Mouse (Mus musculus) spleen, adult 2 months (tissue): ENCODE measurements around the gene Zfp697. TPM values are rescaled to one million over a fixed set of nuclear protein-coding genes. Genes with fewer than 3 reads are reported as not detected.
"Not testable (repeated sequence)": the region's sequence is repeated elsewhere in the genome, so short reads cannot be mapped to it uniquely, and the experiment has no call there.

ENCODE experiments used
- DNase-seq, 2 experiments: peaks; one replicate each; pipeline versions ENCODE4 v3.0.0 to v3.0.0-alpha.2; 2012 to 2021; ENCODE audit warnings: low spot score in 2 of 2, low read depth in 1 of 2
- H3K27ac ChIP-seq: fragments of 200-500 bp; 2 replicates; pipeline ENCODE4 v1.5.1; 2012; ENCODE audit warnings: low read length, inconsistent platforms; ENCODE audit not compliant: insufficient read depth
- H3K27me3 ChIP-seq: fragments of 200-500 bp; 2 replicates; pipeline ENCODE4 v1.6.1; 2012; ENCODE audit warnings: mild to moderate bottlenecking, moderate library complexity, low read length, inconsistent platforms; ENCODE audit not compliant: control insufficient read depth, insufficient read depth
- H3K36me3 ChIP-seq: fragments of 200-500 bp; 2 replicates; pipeline ENCODE4 v1.6.1; 2012; ENCODE audit warnings: mild to moderate bottlenecking, low read length, inconsistent platforms; ENCODE audit not compliant: control insufficient read depth, insufficient read depth
- H3K4me1 ChIP-seq: fragments of 200-500 bp; 2 replicates; pipeline ENCODE4 v1.6.1; 2011; ENCODE audit warnings: inconsistent platforms; ENCODE audit not compliant: control insufficient read depth, insufficient read depth, insufficient read length
- H3K4me3 ChIP-seq: fragments of 200-500 bp; 2 replicates; pipeline ENCODE4 v1.5.1; 2011; ENCODE audit warnings: mild to moderate bottlenecking, inconsistent platforms; ENCODE audit not compliant: insufficient read depth, insufficient read length; ENCODE audit errors: extremely low read depth
- CTCF ChIP-seq: fragments of 200-500 bp; IDR thresholded peaks from 2 replicates; pipeline ENCODE4 v1.5.1; 2011; ENCODE audit warnings: mild to moderate bottlenecking, inconsistent platforms; ENCODE audit not compliant: insufficient read depth, insufficient read length, insufficient replicate concordance; ENCODE audit errors: extremely low read depth
- POLR2A ChIP-seq: fragments of 200-500 bp; IDR thresholded peaks from 2 replicates; pipeline ENCODE4 v1.6.1; 2011; ENCODE audit warnings: low read depth, low read length, inconsistent platforms
- WGBS: fragments of 180-500 bp; shearing (Covaris S2); methylation state at CpG from one replicate; pipeline ENCODE4 v1.1.7; 2018; 5-methylcytosine and 5-hydroxymethylcytosine counted together
- polyA plus RNA-seq: library from polyadenylated mRNA; depleted of rRNA; stranded (reverse); fragments of >200 nt; gene quantifications from 2 replicates; pipeline ENCODE4 v1.2.3, GENCODE M21; 2012

The Zfp697 gene
- polyA plus RNA-seq, 1 experiment = 0.96 TPM

- 82% methylated on average over 2 of the region's 2 CpGs for WGBS
- not testable (repeated sequence) for H3K4me3 ChIP-seq, H3K27me3 ChIP-seq, DNase-seq, H3K27ac ChIP-seq, H3K4me1 ChIP-seq, H3K36me3 ChIP-seq
These were observed 185.5 kb downstream of the Zfp697 start for GRCm38 (mm10) chr3:98567717-98568116.

- H3K4me1 ChIP-seq, H3K4me3 ChIP-seq, H3K27ac ChIP-seq, H3K36me3 ChIP-seq, H3K27me3 ChIP-seq, DNase-seq: not testable (repeated sequence)
- 100% methylated on average over 1 of the region's 1 CpGs for WGBS
These were observed 198.8 kb downstream of the Zfp697 start for GRCm38 (mm10) chr3:98581024-98581423.

- DNase-seq, H3K36me3 ChIP-seq, H3K27ac ChIP-seq, H3K4me1 ChIP-seq, H3K27me3 ChIP-seq, H3K4me3 ChIP-seq: not testable (repeated sequence)
- WGBS = no CpG with 5 or more reads among the region's 1 CpGs
These were observed 199.9 kb downstream of the Zfp697 start for GRCm38 (mm10) chr3:98582202-98582601.

- H3K36me3 ChIP-seq, H3K27me3 ChIP-seq, H3K4me1 ChIP-seq, DNase-seq, H3K27ac ChIP-seq, H3K4me3 ChIP-seq: not testable (repeated sequence)
These were observed 200.4 kb downstream of the Zfp697 start for GRCm38 (mm10) chr3:98582622-98583021.

- Histone ChIP-seq H3K27ac (no peak overlapping the region), H3K36me3 (no peaks in the 10 kb centered on the region), H3K27me3 (no peaks in the 10 kb centered on the region), H3K4me3 (no peak overlapping the region), H3K4me1 (no peaks in the 10 kb centered on the region)
- WGBS = 81% methylated on average over 2 of the region's 2 CpGs
- no peak for TF ChIP-seq POLR2A
- no peak for TF ChIP-seq CTCF
- no peak for DNase-seq
These were observed 205.5 kb downstream of the Zfp697 start for GRCm38 (mm10) chr3:98587721-98588120.

GRCm38 (mm10) chr3:98588707-98589106 lies 206.4 kb downstream of the Zfp697 start, which contains the start of gene Gm10681:
Gene Gm10681 (minus strand): TSS chr3:98588807.
- H3K4me3 ChIP-seq = no peak within 1 kb of the TSS
- TF ChIP-seq CTCF = no peak
- TF ChIP-seq POLR2A = no peak
- H3K27ac ChIP-seq = no peak within 1 kb of the TSS
- H3K4me1 ChIP-seq = no peaks in the 10 kb centered on the region
- H3K27me3 ChIP-seq = no peaks in the 10 kb centered on the region
- H3K36me3 ChIP-seq = no peaks in the 10 kb centered on the region
- no peak for DNase-seq

GRCm38 (mm10) chr3:98613540-98613939 lies 231.3 kb downstream of the Zfp697 start:
- DNase-seq, H3K4me1 ChIP-seq, H3K4me3 ChIP-seq, H3K36me3 ChIP-seq, H3K27me3 ChIP-seq, H3K27ac ChIP-seq: not testable (repeated sequence)

- Histone ChIP-seq H3K36me3 (no peaks in the 10 kb centered on the region), H3K27ac (no peak overlapping the region), H3K27me3 (no peaks in the 10 kb centered on the region), H3K4me1 (no peaks in the 10 kb centered on the region), H3K4me3 (no peak overlapping the region)
- DNase-seq = no peak
- no peak for TF ChIP-seq CTCF
These were observed 231.7 kb downstream of the Zfp697 start for GRCm38 (mm10) chr3:98613963-98614362.

- not testable (repeated sequence) for H3K27me3 ChIP-seq, H3K4me3 ChIP-seq, H3K27ac ChIP-seq, H3K4me1 ChIP-seq, H3K36me3 ChIP-seq, DNase-seq
- 77% methylated on average over 2 of the region's 2 CpGs for WGBS
These were observed 232.2 kb downstream of the Zfp697 start for GRCm38 (mm10) chr3:98614406-98614927.

GRCm38 (mm10) chr3:98616244-98616643 lies 234.0 kb downstream of the Zfp697 start:
- not testable (repeated sequence) for H3K27ac ChIP-seq, DNase-seq, H3K4me1 ChIP-seq, H3K36me3 ChIP-seq, H3K4me3 ChIP-seq, H3K27me3 ChIP-seq
- 24% methylated on average over 2 of the region's 2 CpGs for WGBS

GRCm38 (mm10) chr3:98616786-98617185 lies 234.5 kb downstream of the Zfp697 start:
- H3K4me3 ChIP-seq, DNase-seq, H3K4me1 ChIP-seq, H3K27ac ChIP-seq, H3K36me3 ChIP-seq, H3K27me3 ChIP-seq: not testable (repeated sequence)
- WGBS = 89% methylated on average over 1 of the region's 1 CpGs
